Comparison of ENCODE assay signal across 8 mouse cellular contexts in genomic region chr4:102087091-102087565, GRCm38 (mm10). TPM values are rescaled to one million over a fixed set of nuclear protein-coding genes. Genes with fewer than 3 reads are reported as not detected.
DNase-seq lines count a peak whose midpoint lies in the region; ATAC-seq and TF ChIP-seq lines count a peak whose summit lies in the region.

TSS of gene Pde4b (plus strand) at chr4:102087543.

- H3K9ac ChIP-seq in CH12.LX (ENCODE audit: insufficient read depth, low read depth): no peak within 1 kb of the TSS
- H3K9ac ChIP-seq in embryonic facial prominence, embryonic 15.5 days: peak within 1 kb of the TSS; percentile 35
- peak within 1 kb of the TSS; percentile 65 for H3K9ac ChIP-seq in limb, embryonic 13.5 days
- H3K9ac ChIP-seq in stomach, embryonic 14.5 days (replicated peaks; ENCODE audit: low read depth, low read length): peak within 1 kb of the TSS; percentile 25; the same call in 1 of the 2 replicates

- intact Hi-C loops in heart, postnatal 25 days (cut with DNase I): no loop called here

- no peak within 1 kb of the TSS for H3K4me3 ChIP-seq in CH12.LX (replicated peaks in 1 of 3; ENCODE audit: low read depth in 2 of 3, low read length in 2 of 3, poor library complexity in 1 of 3)
- H3K4me3 ChIP-seq in embryonic facial prominence, embryonic 15.5 days (replicated peaks): peak within 1 kb of the TSS; percentile 52
- peak within 1 kb of the TSS; percentile 55 for H3K4me3 ChIP-seq in limb, embryonic 13.5 days
- peak within 1 kb of the TSS; percentile 44 for H3K4me3 ChIP-seq in stomach, embryonic 14.5 days (ENCODE audit: low read depth, low read length)

- no peak for TF ChIP-seq CTCF in CH12.LX (conservative IDR thresholded peaks at IDR 0.05 in 1 of 2, IDR thresholded peaks at IDR 0.05 in 1 of 2; ENCODE audit: low read depth in 2 of 2, low read length in 2 of 2)

- no peaks in the 10 kb centered on the region for H3K4me1 ChIP-seq in CH12.LX (ENCODE audit: control insufficient read depth in 1 of 2, insufficient read depth in 2 of 2)
- H3K4me1 ChIP-seq in embryonic facial prominence, embryonic 15.5 days: peaks cover 14% of the 10 kb centered on the region
- H3K4me1 ChIP-seq in limb, embryonic 13.5 days: peaks cover 15% of the 10 kb centered on the region
- H3K4me1 ChIP-seq in stomach, embryonic 14.5 days (ENCODE audit: control insufficient read depth, insufficient read depth, low read length): no peaks in the 10 kb centered on the region

- no peak within 1 kb of the TSS for H3K4me2 ChIP-seq in CH12.LX (ENCODE audit: insufficient read depth, low read depth, poor library complexity, severe bottlenecking)
- H3K4me2 ChIP-seq in embryonic facial prominence, embryonic 15.5 days (replicated peaks): peak within 1 kb of the TSS; percentile 96
- peak within 1 kb of the TSS; percentile 93 for H3K4me2 ChIP-seq in limb, embryonic 13.5 days (replicated peaks)
- peak within 1 kb of the TSS; percentile 82 for H3K4me2 ChIP-seq in stomach, embryonic 14.5 days (replicated peaks; ENCODE audit: low read depth, low read length)

- peak; percentile 34; the same call in 1 of the 2 replicates for ATAC-seq in embryonic facial prominence, embryonic 15.5 days (ENCODE audit: insufficient number of reproducible peaks, low FRiP score, low TSS enrichment, low read depth)
- ATAC-seq in limb, embryonic 13.5 days (ENCODE audit: low FRiP score, low read depth): peak; percentile 19; the same call in 1 of the 2 replicates
- ATAC-seq in stomach, embryonic 14.5 days (ENCODE audit: insufficient number of reproducible peaks, insufficient read depth, low FRiP score, low read depth): peak; percentile 61

- WGBS in embryonic facial prominence, embryonic 15.5 days: 4% methylated on average over 11 of the region's 11 CpGs
- WGBS in limb, embryonic 13.5 days: 5% methylated on average over 11 of the region's 11 CpGs
- WGBS in stomach, embryonic 14.5 days: 7% methylated on average over 11 of the region's 11 CpGs

- no peak for TF ChIP-seq EP300 in CH12.LX (IDR thresholded peaks at IDR 0.05; ENCODE audit: low read length)

- DNase-seq in adrenal gland, postnatal 14 days: no peak
- DNase-seq in adrenal gland, adult 18-20 months (ENCODE audit: low spot score in 2 of 2): no peak
- DNase-seq in CH12.LX (ENCODE audit: extremely low read depth): no peak
- no peak for DNase-seq in heart, postnatal 25 days (ENCODE audit: low spot score)
- no peak for DNase-seq in thymus, postnatal 10 days (ENCODE audit: low spot score in 2 of 2)

- no peaks in the 10 kb centered on the region for H3K79me2 ChIP-seq in CH12.LX (replicated peaks; ENCODE audit: control insufficient read depth, extremely low read depth, insufficient read depth, poor library complexity, severe bottlenecking)

- no peak within 1 kb of the TSS for H3K27ac ChIP-seq in CH12.LX (ENCODE audit: insufficient read depth, low read depth)
- no peak within 1 kb of the TSS for H3K27ac ChIP-seq in embryonic facial prominence, embryonic 15.5 days (replicated peaks)
- H3K27ac ChIP-seq in limb, embryonic 13.5 days: no peak within 1 kb of the TSS
- H3K27ac ChIP-seq in stomach, embryonic 14.5 days (ENCODE audit: low read length): no peak within 1 kb of the TSS

- no peak for TF ChIP-seq RAD21 in CH12.LX (IDR thresholded peaks at IDR 0.05; ENCODE audit: low read depth, low read length)

- H3K9me3 ChIP-seq in CH12.LX (replicated peaks; ENCODE audit: low read length): peaks cover 6% of the 10 kb centered on the region
- no peaks in the 10 kb centered on the region for H3K9me3 ChIP-seq in embryonic facial prominence, embryonic 15.5 days (replicated peaks)
- no peaks in the 10 kb centered on the region for H3K9me3 ChIP-seq in limb, embryonic 13.5 days
- H3K9me3 ChIP-seq in stomach, embryonic 14.5 days (ENCODE audit: control insufficient read depth, low read depth, low read length): no peaks in the 10 kb centered on the region

- no peaks in the 10 kb centered on the region for H3K36me3 ChIP-seq in CH12.LX (replicated peaks in 1 of 2; ENCODE audit: control insufficient read depth in 1 of 2, insufficient read depth in 1 of 2, low read length in 1 of 2)
- no peaks in the 10 kb centered on the region for H3K36me3 ChIP-seq in embryonic facial prominence, embryonic 15.5 days
- H3K36me3 ChIP-seq in limb, embryonic 13.5 days: no peaks in the 10 kb centered on the region
- H3K36me3 ChIP-seq in stomach, embryonic 14.5 days (ENCODE audit: control insufficient read depth, insufficient read depth, low read length): no peaks in the 10 kb centered on the region

- no peaks in the 10 kb centered on the region for H3K27me3 ChIP-seq in CH12.LX (replicated peaks)
- H3K27me3 ChIP-seq in embryonic facial prominence, embryonic 15.5 days: peaks cover 33% of the 10 kb centered on the region
- H3K27me3 ChIP-seq in limb, embryonic 13.5 days: peaks cover 49% of the 10 kb centered on the region
- peaks cover 7% of the 10 kb centered on the region; the same call in 1 of the 2 replicates for H3K27me3 ChIP-seq in stomach, embryonic 14.5 days (ENCODE audit: control insufficient read depth, insufficient read depth, low read length)

- in situ Hi-C loops in CH12.LX (cut with MboI; ENCODE audit: low pct_ligation_motif_present, low pct_unique_long_range_greater_than_20kb, low sequenced_read_pairs): no loop called here

- dilution Hi-C loops in CH12.LX (cut with MboI; ENCODE audit: extremely low pct_ligation_motif_present, extremely low pct_unique_long_range_greater_than_20kb, low sequenced_read_pairs): no loop called here

- TF ChIP-seq POLR2A in CH12.LX (IDR thresholded peaks at IDR 0.05; ENCODE audit: low read depth, low read length): no peak

TF ChIP-seq in CH12.LX, 34 proteins besides CTCF, POLR2A, EP300 and RAD21:
- TF ChIP-seq HCFC1 (IDR thresholded peaks at IDR 0.05; ENCODE audit: low read depth, low read length) (no peak), IRF4 (IDR thresholded peaks at IDR 0.05; ENCODE audit: low read depth, low read length) (no peak), RCOR1 (conservative IDR thresholded peaks at IDR 0.05; ENCODE audit: low read depth, low read length) (no peak)

RNA-seq across cellular contexts. Expression of gene Pde4b, which starts in this region (rescaled TPM):
- 10.2 and 14.5 TPM in 2 replicates for total RNA-seq in adrenal gland, postnatal 14 days (2021)
- total RNA-seq in adrenal gland, adult 18-20 months (2021): 1 to 10 TPM; 3.8 to 5.4 TPM
- total RNA-seq in CH12.LX (2012; rRNA removed): 14.6 and 24.2 TPM in 2 replicates
- 21.8 and 22.8 TPM in 2 replicates for total RNA-seq in CH12.LX (2014; rRNA removed)
- polyA plus RNA-seq in CH12.LX (2012; ENCODE audit: insufficient read length, low read depth): 8.9 and 9.6 TPM in 2 replicates
- polyA plus RNA-seq in embryonic facial prominence, embryonic 15.5 days (2015; fragmentation: Nextera tagmentation; extraction: Ambion mirVana): 15.5 and 17.1 TPM in 2 replicates
- total RNA-seq in heart, postnatal 25 days (2021): 10 to 100 TPM; 24.3 to 34.2 TPM
- polyA plus RNA-seq in limb, embryonic 13.5 days (2015; fragmentation: Nextera tagmentation; extraction: Ambion mirVana): 14.8 and 16.2 TPM in 2 replicates
- 16.5 and 18.5 TPM in 2 replicates for polyA plus RNA-seq in stomach, embryonic 14.5 days (2014; fragmentation: Nextera tagmentation; extraction: Ambion mirVana)

Comparison
In these comparisons a context has a peak if more than half of its experiments do, and no peak if none do; other contexts are left out.
1. H3K4me3 ChIP-seq: peak in embryonic facial prominence, embryonic 15.5 days (single experiment), limb, embryonic 13.5 days (single experiment) and stomach, embryonic 14.5 days (single experiment); none in CH12.LX (0 of 3).
2. Peak in every context shown above with its lines, with median percentiles within 50 percentile points of each other: ATAC-seq.